Mouse (Mus musculus): ENCODE measurements around the gene Bptf.

- TF ChIP-seq POLR2A (IDR thresholded peaks at IDR 0.05; ENCODE audit: low read depth, low read length) (no peak), CTCF (IDR thresholded peaks at IDR 0.05; ENCODE audit: borderline replicate concordance, insufficient read depth, low read length) (0 out of 2 replicates have a peak, but pooled peaks have one; percentile 3)
Measured at GRCm38 (mm10) chr11:107151809-107152208, 19.9 kb upstream of the Bptf start.
